Mouse (Mus musculus) small intestine, adult 2 months (tissue): ENCODE results near the gene Plekhg2.

Experiments used
- CTCF ChIP-seq: fragments of 200-500 bp; IDR thresholded peaks from 2 replicates; pipeline ENCODE4 v1.5.1; 2012; ENCODE audit warnings: low read depth, mild to moderate bottlenecking, control low read depth, inconsistent platforms, low read length, moderate library complexity, mixed read lengths; ENCODE audit not compliant: insufficient replicate concordance, insufficient read length; ENCODE audit errors: extremely low read depth
- POLR2A ChIP-seq: fragments of 200-500 bp; IDR thresholded peaks from 2 replicates; pipeline ENCODE4 v1.6.1; 2012; ENCODE audit warnings: low read depth, mild to moderate bottlenecking, control low read depth, inconsistent platforms, low read length, moderate library complexity

GRCm38 (mm10) chr7:28383606-28384005 lies 11.2 kb upstream of the Plekhg2 start:
- TF ChIP-seq CTCF (no peak), POLR2A (no peak)
